Mouse (Mus musculus): ENCODE results near the gene Brd2. TPM values are rescaled to one million over a fixed set of nuclear protein-coding genes. Genes with fewer than 3 reads are reported as not detected.
A peak's percentile ranks its signal among the peaks of the same experiment; 100 is the strongest.

Brd2 gene
- total and polyA plus RNA-seq, 3 experiments: 99.5 to 252 (median 189) TPM

DNA sequence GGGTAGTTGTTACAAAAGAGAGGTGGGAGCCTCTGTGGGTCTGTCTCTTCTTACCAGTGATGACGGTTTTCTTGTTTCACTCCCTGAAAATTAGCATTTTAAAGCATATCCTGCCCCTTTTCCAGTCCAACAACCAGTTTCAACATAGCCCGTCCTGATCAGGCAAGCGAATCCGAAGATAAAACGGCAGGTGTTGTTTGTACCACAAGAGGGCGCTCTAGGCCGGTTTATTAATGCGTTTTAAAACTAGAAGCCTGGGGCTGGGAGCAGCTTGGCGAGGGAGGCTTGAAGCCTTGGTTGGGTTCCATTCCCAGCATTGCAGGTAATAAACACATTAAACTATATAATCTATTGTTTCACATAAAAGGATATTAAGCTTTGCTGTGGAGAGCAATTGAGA lies 44.9 kb downstream of the Brd2 start (continued):
- TF ChIP-seq RAD21 (IDR thresholded peaks at IDR 0.05; ENCODE audit: low read depth, low read length): peak; percentile 92
- TF ChIP-seq MYB (IDR thresholded peaks at IDR 0.05; ENCODE audit: low read depth, low read length): no peak

DNA sequence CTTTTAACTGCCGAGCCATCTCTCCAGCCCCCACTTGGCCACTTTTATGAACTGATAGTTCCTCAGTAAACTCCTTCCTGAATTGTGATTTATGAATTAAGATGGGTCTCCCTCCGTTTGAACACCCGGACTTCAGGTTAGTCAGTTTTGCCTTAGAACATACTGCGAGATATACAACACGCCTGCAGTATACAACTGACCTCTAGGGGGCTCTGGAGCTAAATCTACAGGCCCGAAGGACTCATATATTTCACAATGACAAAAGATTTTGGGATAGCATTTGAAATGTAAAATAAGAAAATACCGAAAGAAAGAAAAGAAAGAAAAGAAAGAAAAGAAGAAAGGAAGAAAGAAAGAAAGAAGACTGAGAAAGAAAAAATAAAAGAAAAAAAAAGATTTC lies 47.2 kb downstream of the Brd2 start:
- H3K9ac ChIP-seq (ENCODE audit: control insufficient read depth, low read depth, low read length, poor library complexity, severe bottlenecking): no peak overlapping the region
- peak; percentile 86 for DNase-seq (ENCODE audit: low read depth, low spot score)
- H3K4me1 ChIP-seq (ENCODE audit: control insufficient read depth in 1 of 2, insufficient read depth in 2 of 2, low read length in 2 of 2): peaks cover 3 to 9% of the 10 kb centered on the region in 2 experiments; a peak in 3 of 4 replicates
- no peaks in the 10 kb centered on the region for H3K79me2 ChIP-seq (ENCODE audit: control insufficient read depth, insufficient read depth, low read length, poor library complexity)
- no peak overlapping the region for H3K4me3 ChIP-seq (ENCODE audit: control insufficient read depth in 1 of 2, insufficient read depth in 1 of 2, low read depth in 2 of 2, low read length in 2 of 2)
- H3K27ac ChIP-seq (ENCODE audit: control insufficient read depth, low read depth, low read length): no peak overlapping the region
- H3K9me3 ChIP-seq (replicated peaks; ENCODE audit: insufficient read depth, low read length): no peaks in the 10 kb centered on the region
- no peaks in the 10 kb centered on the region for H3K27me3 ChIP-seq (ENCODE audit: control insufficient read depth in 1 of 2, insufficient read depth in 2 of 2, low read length in 2 of 2)
- peak; percentile 56 for TF ChIP-seq SMC3 (IDR thresholded peaks at IDR 0.05; ENCODE audit: low read depth, low read length)
- peak; percentile 35 for TF ChIP-seq ZC3H11A (IDR thresholded peaks at IDR 0.05; ENCODE audit: low read depth, low read length)
- TF ChIP-seq KAT2A (conservative IDR thresholded peaks at IDR 0.05; ENCODE audit: low read depth, low read length): no peak
- TF ChIP-seq ETS1 (IDR thresholded peaks at IDR 0.05; ENCODE audit: low read depth, low read length): no peak
- no peak for TF ChIP-seq RCOR1 (IDR thresholded peaks at IDR 0.05; ENCODE audit: low read depth, low read length)
- no peak for TF ChIP-seq MAZ (IDR thresholded peaks at IDR 0.05; ENCODE audit: low read depth, low read length)
- TF ChIP-seq MXI1 (IDR thresholded peaks at IDR 0.05; ENCODE audit: low read depth, low read length): no peak
- peak; percentile 55 to 84 (median 69) for TF ChIP-seq CTCF (IDR thresholded peaks at IDR 0.05 in 2 of 3, conservative IDR thresholded peaks at IDR 0.05 in 1 of 3; ENCODE audit: control insufficient read depth in 1 of 3, insufficient read depth in 1 of 3, low read depth in 2 of 3, low read length in 3 of 3, poor library complexity in 1 of 3, severe bottlenecking in 1 of 3)
- TF ChIP-seq MYB (IDR thresholded peaks at IDR 0.05; ENCODE audit: low read depth, low read length): no peak
- no peak for TF ChIP-seq MAFK (IDR thresholded peaks at IDR 0.05; ENCODE audit: borderline replicate concordance, low read depth, low read length)
- peak; percentile 51 for TF ChIP-seq RAD21 (IDR thresholded peaks at IDR 0.05; ENCODE audit: low read depth, low read length)
- peaks cover 0 to 6% of the 10 kb centered on the region in 2 experiments; a peak in 2 of 4 replicates for H3K36me3 ChIP-seq (ENCODE audit: control insufficient read depth in 1 of 2, insufficient read depth in 2 of 2, low read length in 2 of 2)

DNA sequence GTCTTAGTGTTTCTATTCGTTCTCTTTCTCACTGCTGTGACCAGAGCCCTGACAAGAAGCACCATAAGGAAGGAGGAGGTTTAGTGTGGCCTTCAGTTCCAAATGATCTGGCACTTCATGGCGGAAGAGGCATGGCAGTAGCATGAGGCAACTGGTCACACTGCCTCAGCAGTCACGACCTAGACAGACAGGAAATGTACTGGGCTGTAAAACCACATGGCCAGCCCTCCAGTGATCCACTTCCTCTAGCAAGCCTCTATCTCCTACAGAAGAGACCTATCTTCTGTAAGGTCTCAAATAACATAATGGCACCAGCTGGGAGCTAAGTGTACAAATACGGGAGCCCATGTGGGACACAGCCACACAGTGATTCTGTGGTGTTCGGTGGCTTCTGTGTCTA lies 50.3 kb downstream of the Brd2 start:
- Histone ChIP-seq H3K9ac (ENCODE audit: control insufficient read depth, low read depth, low read length, poor library complexity, severe bottlenecking) (no peak overlapping the region), H3K27me3 (ENCODE audit: control insufficient read depth in 1 of 2, insufficient read depth in 2 of 2, low read length in 2 of 2) (no peaks in the 10 kb centered on the region), H3K4me3 (ENCODE audit: control insufficient read depth in 1 of 2, insufficient read depth in 1 of 2, low read depth in 2 of 2, low read length in 2 of 2) (no peak overlapping the region), H3K9me3 (replicated peaks; ENCODE audit: insufficient read depth, low read length) (no peaks in the 10 kb centered on the region), H3K79me2 (ENCODE audit: control insufficient read depth, insufficient read depth, low read length, poor library complexity) (no peaks in the 10 kb centered on the region), H3K36me3 (ENCODE audit: control insufficient read depth in 1 of 2, insufficient read depth in 2 of 2, low read length in 2 of 2) (peaks cover 0 to 6% of the 10 kb centered on the region in 2 experiments; a peak in 2 of 4 replicates), H3K4me1 (ENCODE audit: control insufficient read depth in 1 of 2, insufficient read depth in 2 of 2, low read length in 2 of 2) (peaks cover 3 to 11% of the 10 kb centered on the region in 2 experiments; a peak in 3 of 4 replicates), H3K27ac (ENCODE audit: control insufficient read depth, low read depth, low read length) (no peak overlapping the region)
- DNase-seq (ENCODE audit: low read depth, low spot score): peak; percentile 62
- TF ChIP-seq POLR2AphosphoS2 (IDR thresholded peaks at IDR 0.05; ENCODE audit: low read length) (no peak), ETS1 (IDR thresholded peaks at IDR 0.05; ENCODE audit: low read depth, low read length) (0 out of 2 replicates have a peak, but pooled peaks have one; percentile 21), JUND (IDR thresholded peaks at IDR 0.05; ENCODE audit: low read depth, low read length) (no peak), KAT2A (conservative IDR thresholded peaks at IDR 0.05; ENCODE audit: low read depth, low read length) (no peak), RAD21 (IDR thresholded peaks at IDR 0.05; ENCODE audit: low read depth, low read length) (no peak), USF1 (IDR thresholded peaks at IDR 0.05; ENCODE audit: low read depth, low read length) (peak; percentile 41; the same call in 1 of the 2 replicates), USF2 (IDR thresholded peaks at IDR 0.05; ENCODE audit: borderline replicate concordance in 1 of 2, insufficient read depth in 1 of 2, low read depth in 1 of 2, low read length in 2 of 2) (no peak), NRF1 (IDR thresholded peaks at IDR 0.05; ENCODE audit: insufficient read depth, low read depth, low read length, poor library complexity, severe bottlenecking) (no peak), CHD1 (IDR thresholded peaks at IDR 0.05; ENCODE audit: low read depth, low read length) (no peak), RCOR1 (IDR thresholded peaks at IDR 0.05; ENCODE audit: low read depth, low read length) (no peak), CTCF (IDR thresholded peaks at IDR 0.05 in 2 of 3, conservative IDR thresholded peaks at IDR 0.05 in 1 of 3; ENCODE audit: control insufficient read depth in 1 of 3, insufficient read depth in 1 of 3, low read depth in 2 of 3, low read length in 3 of 3, poor library complexity in 1 of 3, severe bottlenecking in 1 of 3) (no peak), SMC3 (IDR thresholded peaks at IDR 0.05; ENCODE audit: low read depth, low read length) (no peak), MYB (IDR thresholded peaks at IDR 0.05; ENCODE audit: low read depth, low read length) (no peak), SIN3A (IDR thresholded peaks at IDR 0.05; ENCODE audit: low read length) (no peak; the same call in 1 of the 2 replicates), GABPA (IDR thresholded peaks at IDR 0.05; ENCODE audit: low read depth, low read length) (no peak), E2F4 (IDR thresholded peaks at IDR 0.05; ENCODE audit: borderline replicate concordance, low read depth, low read length) (no peak), EP300 (IDR thresholded peaks at IDR 0.05; ENCODE audit: low read depth in 1 of 2, low read length in 2 of 2) (0 out of 4 replicates have a peak, but pooled peaks of 1 of the 2 experiments have one; percentile 13), TCF12 (IDR thresholded peaks at IDR 0.05; ENCODE audit: low read depth, low read length) (no peak), ZNF384 (IDR thresholded peaks at IDR 0.05; ENCODE audit: low read depth, low read length) (no peak), MAX (IDR thresholded peaks at IDR 0.05; ENCODE audit: low read length) (peak; percentile 55), MAZ (IDR thresholded peaks at IDR 0.05; ENCODE audit: low read depth, low read length) (no peak), POLR2AphosphoS5 (IDR thresholded peaks at IDR 0.05; ENCODE audit: borderline replicate concordance, low read depth, low read length) (no peak), TAL1 (IDR thresholded peaks at IDR 0.05; ENCODE audit: low read length) (no peak), MYC (IDR thresholded peaks at IDR 0.05; ENCODE audit: low read depth, low read length) (no peak)
